Mouse (Mus musculus) E14TG2a.4 (cell line): ENCODE results near the gene Lbhd2.

ENCODE experiments used
- H3K27me3 ChIP-seq: 2 replicates; pipeline ENCODE4 v1.6.1; 2014; ENCODE audit warnings: low read length, control low read depth; ENCODE audit not compliant: insufficient read depth
- H3K36me3 ChIP-seq: 2 replicates; pipeline ENCODE4 v1.6.1; 2014; ENCODE audit warnings: low read length, control low read depth; ENCODE audit not compliant: insufficient read depth
- H3K4me1 ChIP-seq: replicated peaks from 2 replicates; pipeline ENCODE4 v1.6.1; 2014; ENCODE audit warnings: low read depth, low read length, control low read depth
- H3K4me3 ChIP-seq: replicated peaks from 2 replicates; pipeline ENCODE4 v1.5.1; 2014; ENCODE audit warnings: mild to moderate bottlenecking, low read length
- H3K9me3 ChIP-seq: 2 replicates; pipeline ENCODE4 v1.6.1; 2014; ENCODE audit warnings: low read length, control low read depth
- CTCF ChIP-seq: conservative IDR thresholded peaks from 2 replicates; pipeline ENCODE4 v1.5.1; 2014; ENCODE audit warnings: low read length
- NANOG ChIP-seq: IDR thresholded peaks from 2 replicates; pipeline ENCODE4 v1.6.1; 2014; ENCODE audit warnings: borderline replicate concordance, low read length, mixed read lengths
- POU5F1 ChIP-seq: IDR thresholded peaks from 2 replicates; pipeline ENCODE4 v1.6.1; 2014; ENCODE audit warnings: low read length, borderline replicate concordance

Gene Lbhd2

GRCm38 (mm10) chr12:111442309-111443010, 35.9 kb downstream of the Lbhd2 start, which contains the start of gene Tnfaip2:
Tnfaip2 (plus strand) TSS chr12:111442469.
- peaks cover 5% of the 10 kb centered on the region for H3K9me3 ChIP-seq
- peak within 1 kb of the TSS; percentile 72 for H3K4me3 ChIP-seq
- peaks cover 94% of the 10 kb centered on the region for H3K27me3 ChIP-seq
- peaks cover 46% of the 10 kb centered on the region for H3K4me1 ChIP-seq
- H3K36me3 ChIP-seq: no peaks in the 10 kb centered on the region
- TF ChIP-seq CTCF: no peak
- TF ChIP-seq NANOG: no peak
- TF ChIP-seq POU5F1: no peak

- TF ChIP-seq CTCF (no peak), POU5F1 (no peak), NANOG (no peak)
- no peaks in the 10 kb centered on the region for H3K36me3 ChIP-seq
- H3K9me3 ChIP-seq: peaks cover 5% of the 10 kb centered on the region
- H3K27me3 ChIP-seq: peaks cover 94% of the 10 kb centered on the region
- H3K4me3 ChIP-seq: peak overlapping the region; percentile 72
- peaks cover 48% of the 10 kb centered on the region for H3K4me1 ChIP-seq
These were observed 36.6 kb downstream of the Lbhd2 start for GRCm38 (mm10) chr12:111443011-111443870.

GRCm38 (mm10) chr12:111443921-111444831, 37.6 kb downstream of the Lbhd2 start:
- Histone ChIP-seq H3K9me3 (peaks cover 5% of the 10 kb centered on the region), H3K27me3 (peaks cover 94% of the 10 kb centered on the region), H3K36me3 (no peaks in the 10 kb centered on the region), H3K4me1 (peaks cover 57% of the 10 kb centered on the region), H3K4me3 (no peak overlapping the region)
- no peak for TF ChIP-seq POU5F1
- TF ChIP-seq NANOG: no peak
- TF ChIP-seq CTCF: no peak

GRCm38 (mm10) chr12:111445161-111445889, 38.7 kb downstream of the Lbhd2 start:
- Histone ChIP-seq H3K4me3 (peak overlapping the region; percentile 70), H3K36me3 (no peaks in the 10 kb centered on the region), H3K9me3 (no peaks in the 10 kb centered on the region), H3K27me3 (peaks cover 99% of the 10 kb centered on the region), H3K4me1 (peaks cover 68% of the 10 kb centered on the region)
- TF ChIP-seq POU5F1 (no peak), CTCF (no peak), NANOG (no peak)

- Histone ChIP-seq H3K4me3 (peak overlapping the region; percentile 70), H3K9me3 (no peaks in the 10 kb centered on the region), H3K36me3 (no peaks in the 10 kb centered on the region), H3K27me3 (peaks cover 100% of the 10 kb centered on the region), H3K4me1 (peaks cover 73% of the 10 kb centered on the region)
- TF ChIP-seq POU5F1 (no peak), NANOG (no peak), CTCF (no peak)
These were observed 39.4 kb downstream of the Lbhd2 start for GRCm38 (mm10) chr12:111445890-111446613.

- peaks cover 100% of the 10 kb centered on the region for H3K27me3 ChIP-seq
- no peaks in the 10 kb centered on the region for H3K36me3 ChIP-seq
- no peaks in the 10 kb centered on the region for H3K9me3 ChIP-seq
- no peak for TF ChIP-seq CTCF
- TF ChIP-seq NANOG: no peak
- TF ChIP-seq POU5F1: no peak
- H3K4me3 ChIP-seq: no peak overlapping the region; the same call in 1 of the 2 replicates
- H3K4me1 ChIP-seq: peaks cover 71% of the 10 kb centered on the region
These were observed 40.1 kb downstream of the Lbhd2 start for GRCm38 (mm10) chr12:111446745-111447144.

GRCm38 (mm10) chr12:111447350-111447749, 40.7 kb downstream of the Lbhd2 start:
- peaks cover 65% of the 10 kb centered on the region for H3K4me1 ChIP-seq
- H3K9me3 ChIP-seq: no peaks in the 10 kb centered on the region

More at GRCm38 (mm10) chr12:111447350-111447749, 40.7 kb downstream of the Lbhd2 start:
- peaks cover 100% of the 10 kb centered on the region for H3K27me3 ChIP-seq
- no peak for TF ChIP-seq CTCF
- TF ChIP-seq POU5F1: no peak
- no peak for TF ChIP-seq NANOG
- H3K4me3 ChIP-seq: no peak overlapping the region
- H3K36me3 ChIP-seq: no peaks in the 10 kb centered on the region
